Mouse (Mus musculus) stomach, embryonic 15.5 days (tissue): Measurements from ENCODE around the gene Poldip2. TPM values are rescaled to one million over a fixed set of nuclear protein-coding genes. Genes with fewer than 3 reads are reported as not detected.

Experiments used
- ATAC-seq: fragments of 200-750 bp; cut with Nextera tagmentation; 2 replicates; pipeline ENCODE4 v1.8.0; 2017; ENCODE audit warnings: low read depth, moderate number of reproducible peaks, moderate TSS enrichment; ENCODE audit not compliant: insufficient read depth, low FRiP score
- H3K27ac ChIP-seq: fragments of 300-500 bp; sonication (generic); 2 replicates; pipeline ENCODE4 v1.5.1; 2015; ENCODE audit warnings: mild to moderate bottlenecking, inconsistent platforms
- H3K27me3 ChIP-seq: fragments of 300-500 bp; sonication (generic); replicated peaks from 2 replicates; pipeline ENCODE4 v1.6.1; 2015; ENCODE audit warnings: inconsistent platforms
- H3K36me3 ChIP-seq: fragments of 300-500 bp; sonication (generic); 2 replicates; pipeline ENCODE4 v1.6.1; 2015; ENCODE audit warnings: inconsistent platforms
- H3K4me1 ChIP-seq: fragments of 300-500 bp; sonication (generic); 2 replicates; pipeline ENCODE4 v1.6.1; 2015; ENCODE audit warnings: inconsistent platforms
- H3K4me2 ChIP-seq: fragments of 300-500 bp; sonication (generic); 2 replicates; pipeline ENCODE4 v1.6.1; 2015; ENCODE audit warnings: mild to moderate bottlenecking, inconsistent platforms
- H3K4me3 ChIP-seq: fragments of 300-500 bp; sonication (generic); replicated peaks from 2 replicates; pipeline ENCODE4 v1.5.1; 2015; ENCODE audit warnings: inconsistent platforms
- H3K9ac ChIP-seq: fragments of 300-500 bp; sonication (generic); 2 replicates; pipeline ENCODE4 v1.6.1; 2015; ENCODE audit warnings: inconsistent platforms
- H3K9me3 ChIP-seq: fragments of 300-500 bp; sonication (generic); 2 replicates; pipeline ENCODE4 v1.6.1; 2016; ENCODE audit warnings: inconsistent platforms
- WGBS: fragments of 180-500 bp; shearing (Covaris S2); methylation state at CpG from one replicate; pipeline ENCODE4 v1.1.7; 2015; 5-methylcytosine and 5-hydroxymethylcytosine counted together
- polyA plus RNA-seq: library from polyadenylated mRNA; unstranded; fragments of >200 nt; fragmentation: Nextera tagmentation; extraction: Ambion mirVana; gene quantifications from 2 replicates; pipeline ENCODE4 v1.2.1, GENCODE M21; 2015

Poldip2 gene
- polyA plus RNA-seq, 1 experiment from 2014 or later, result 131 TPM

GRCm38 (mm10) chr11:78505430-78505829 lies 6.6 kb upstream of the Poldip2 start:
- 82% methylated on average over 3 of the region's 3 CpGs for WGBS
- no peaks in the 10 kb centered on the region for H3K9me3 ChIP-seq
- H3K4me2 ChIP-seq, result no peak overlapping the region
- no peak for ATAC-seq
- no peak overlapping the region for H3K27ac ChIP-seq
- H3K9ac ChIP-seq, result no peak overlapping the region
- 0 out of 2 replicates have a peak, but pooled peaks cover 5% of the 10 kb centered on the region for H3K27me3 ChIP-seq
- peaks cover 11% of the 10 kb centered on the region for H3K36me3 ChIP-seq
- no peaks in the 10 kb centered on the region for H3K4me1 ChIP-seq
- H3K4me3 ChIP-seq, result no peak overlapping the region

GRCm38 (mm10) chr11:78509148-78509547 lies 2.8 kb upstream of the Poldip2 start:
- Histone ChIP-seq H3K4me2 (no peak overlapping the region), H3K27me3 (no peaks in the 10 kb centered on the region), H3K36me3 (peaks cover 11% of the 10 kb centered on the region), H3K27ac (no peak overlapping the region), H3K4me1 (peaks cover 5% of the 10 kb centered on the region; the same call in 1 of the 2 replicates), H3K4me3 (no peak overlapping the region), H3K9ac (no peak overlapping the region), H3K9me3 (no peaks in the 10 kb centered on the region)
- WGBS, result 77% methylated on average over 5 of the region's 5 CpGs
- no peak for ATAC-seq

GRCm38 (mm10) chr11:78513106-78513790 lies 1.3 kb downstream of the Poldip2 start:
- H3K27ac ChIP-seq, result no peak overlapping the region
- H3K4me2 ChIP-seq, result peak overlapping the region; percentile 87

GRCm38 (mm10) chr11:78515549-78516325 lies 3.7 kb downstream of the Poldip2 start:
- Histone ChIP-seq H3K9me3 (no peaks in the 10 kb centered on the region), H3K4me3 (no peak overlapping the region), H3K4me1 (peaks cover 5% of the 10 kb centered on the region; the same call in 1 of the 2 replicates), H3K4me2 (no peak overlapping the region), H3K9ac (no peak overlapping the region), H3K36me3 (peaks cover 45% of the 10 kb centered on the region), H3K27me3 (no peaks in the 10 kb centered on the region), H3K27ac (no peak overlapping the region)
- 62% methylated on average over 2 of the region's 2 CpGs for WGBS
- ATAC-seq, result no peak

More at GRCm38 (mm10) chr11:78513106-78513790, 1.3 kb downstream of the Poldip2 start:
- WGBS, result 74% methylated on average over 3 of the region's 3 CpGs
- Histone ChIP-seq H3K36me3 (peaks cover 38% of the 10 kb centered on the region), H3K9ac (peak overlapping the region; percentile 98; the same call in 1 of the 2 replicates), H3K4me3 (peak overlapping the region; percentile 96), H3K27me3 (no peaks in the 10 kb centered on the region), H3K4me1 (peaks cover 5% of the 10 kb centered on the region; the same call in 1 of the 2 replicates), H3K9me3 (no peaks in the 10 kb centered on the region)
- ATAC-seq, result no peak

- H3K27ac ChIP-seq, result no peak overlapping the region
- peaks cover 74% of the 10 kb centered on the region for H3K36me3 ChIP-seq
- H3K9ac ChIP-seq, result no peak overlapping the region
- no peaks in the 10 kb centered on the region for H3K4me1 ChIP-seq
- WGBS, result 85% methylated on average over 10 of the region's 10 CpGs
- H3K9me3 ChIP-seq, result no peaks in the 10 kb centered on the region
- no peaks in the 10 kb centered on the region for H3K27me3 ChIP-seq
- no peak overlapping the region for H3K4me3 ChIP-seq
- no peak for ATAC-seq
- H3K4me2 ChIP-seq, result no peak overlapping the region
Observed at GRCm38 (mm10) chr11:78518931-78519330, 6.9 kb downstream of the Poldip2 start.

- Histone ChIP-seq H3K36me3 (peaks cover 75% of the 10 kb centered on the region), H3K4me2 (no peak overlapping the region), H3K9ac (no peak overlapping the region), H3K4me3 (no peak overlapping the region), H3K27ac (no peak overlapping the region), H3K27me3 (no peaks in the 10 kb centered on the region), H3K4me1 (no peaks in the 10 kb centered on the region), H3K9me3 (no peaks in the 10 kb centered on the region)
- WGBS, result 88% methylated on average over 3 of the region's 3 CpGs
- ATAC-seq, result no peak
Observed at GRCm38 (mm10) chr11:78521880-78522279, 9.9 kb downstream of the Poldip2 start.

- ATAC-seq, result no peak
- no peak overlapping the region for H3K9ac ChIP-seq
- no peak overlapping the region for H3K4me2 ChIP-seq
- WGBS, result 91% methylated on average over 1 of the region's 1 CpGs
- no peaks in the 10 kb centered on the region for H3K9me3 ChIP-seq
- H3K36me3 ChIP-seq, result peaks cover 77% of the 10 kb centered on the region
- no peaks in the 10 kb centered on the region for H3K27me3 ChIP-seq
- H3K27ac ChIP-seq, result no peak overlapping the region
- H3K4me3 ChIP-seq, result no peak overlapping the region
- H3K4me1 ChIP-seq, result no peaks in the 10 kb centered on the region
Observed at GRCm38 (mm10) chr11:78522481-78522997, 10.5 kb downstream of the Poldip2 start.

- 86% methylated on average over 9 of the region's 9 CpGs for WGBS
- ATAC-seq, result no peak
- Histone ChIP-seq H3K4me2 (no peak overlapping the region), H3K4me1 (no peaks in the 10 kb centered on the region), H3K36me3 (peaks cover 76% of the 10 kb centered on the region), H3K4me3 (no peak overlapping the region), H3K27me3 (no peaks in the 10 kb centered on the region), H3K9ac (no peak overlapping the region), H3K27ac (no peak overlapping the region), H3K9me3 (no peaks in the 10 kb centered on the region)
Observed at GRCm38 (mm10) chr11:78523241-78523955, 11.4 kb downstream of the Poldip2 start.

- WGBS, result 76% methylated on average over 2 of the region's 2 CpGs
- H3K36me3 ChIP-seq, result peaks cover 75% of the 10 kb centered on the region
- H3K4me2 ChIP-seq, result no peak overlapping the region
- no peaks in the 10 kb centered on the region for H3K4me1 ChIP-seq
- no peaks in the 10 kb centered on the region for H3K27me3 ChIP-seq
- H3K4me3 ChIP-seq, result no peak overlapping the region
- ATAC-seq, result no peak
- no peaks in the 10 kb centered on the region for H3K9me3 ChIP-seq
- H3K27ac ChIP-seq, result no peak overlapping the region
- H3K9ac ChIP-seq, result no peak overlapping the region
Observed at GRCm38 (mm10) chr11:78524838-78525237, 12.8 kb downstream of the Poldip2 start.

GRCm38 (mm10) chr11:78528714-78529113 lies 16.7 kb downstream of the Poldip2 start:
- no peak overlapping the region for H3K27ac ChIP-seq
- no peak overlapping the region for H3K4me3 ChIP-seq
- no peak overlapping the region for H3K4me2 ChIP-seq
- ATAC-seq, result no peak
- H3K9ac ChIP-seq, result no peak overlapping the region
- WGBS, result 85% methylated on average over 9 of the region's 9 CpGs
- H3K9me3 ChIP-seq, result no peaks in the 10 kb centered on the region
- H3K27me3 ChIP-seq, result no peaks in the 10 kb centered on the region
- H3K36me3 ChIP-seq, result peaks cover 50% of the 10 kb centered on the region
- H3K4me1 ChIP-seq, result no peaks in the 10 kb centered on the region

GRCm38 (mm10) chr11:78530001-78530400 lies 18.0 kb downstream of the Poldip2 start:
- no peak overlapping the region for H3K4me2 ChIP-seq
- peaks cover 37% of the 10 kb centered on the region for H3K36me3 ChIP-seq
- peaks cover 9% of the 10 kb centered on the region for H3K4me1 ChIP-seq
- no peak for ATAC-seq
- no peak overlapping the region for H3K9ac ChIP-seq
- no peak overlapping the region for H3K4me3 ChIP-seq
- H3K27ac ChIP-seq, result no peak overlapping the region
- no peaks in the 10 kb centered on the region for H3K27me3 ChIP-seq
- H3K9me3 ChIP-seq, result no peaks in the 10 kb centered on the region
- 85% methylated on average over 12 of the region's 12 CpGs for WGBS
